Mouse (Mus musculus) left cerebral cortex, postnatal 10 days (tissue): ENCODE measurements around the gene Iqsec2. TPM values are rescaled to one million over a fixed set of nuclear protein-coding genes. Genes with fewer than 3 reads are reported as not detected.

Experiments
- DNase-seq, 2 experiments: peaks; one replicate each; pipeline ENCODE4 v3.0.0; 2021 to 2022; ENCODE audit warnings: low spot score in 2 of 2, mixed read lengths in 1 of 2; ENCODE audit errors: extremely low spot score in 1 of 2
- intact Hi-C: fragments of 180-260 bp; cut with DNase I; formaldehyde crosslinking; loops from one replicate; pipeline ENCODE4 v1.15.1; 2025
- total RNA-seq, 2 experiments: library from RNA; stranded (reverse); gene quantifications; 2 replicates each; pipeline ENCODE4 v1.2.3; 2021

Iqsec2 gene
- 100 to 1,000 TPM; 105 to 110 TPM for total RNA-seq

DNA sequence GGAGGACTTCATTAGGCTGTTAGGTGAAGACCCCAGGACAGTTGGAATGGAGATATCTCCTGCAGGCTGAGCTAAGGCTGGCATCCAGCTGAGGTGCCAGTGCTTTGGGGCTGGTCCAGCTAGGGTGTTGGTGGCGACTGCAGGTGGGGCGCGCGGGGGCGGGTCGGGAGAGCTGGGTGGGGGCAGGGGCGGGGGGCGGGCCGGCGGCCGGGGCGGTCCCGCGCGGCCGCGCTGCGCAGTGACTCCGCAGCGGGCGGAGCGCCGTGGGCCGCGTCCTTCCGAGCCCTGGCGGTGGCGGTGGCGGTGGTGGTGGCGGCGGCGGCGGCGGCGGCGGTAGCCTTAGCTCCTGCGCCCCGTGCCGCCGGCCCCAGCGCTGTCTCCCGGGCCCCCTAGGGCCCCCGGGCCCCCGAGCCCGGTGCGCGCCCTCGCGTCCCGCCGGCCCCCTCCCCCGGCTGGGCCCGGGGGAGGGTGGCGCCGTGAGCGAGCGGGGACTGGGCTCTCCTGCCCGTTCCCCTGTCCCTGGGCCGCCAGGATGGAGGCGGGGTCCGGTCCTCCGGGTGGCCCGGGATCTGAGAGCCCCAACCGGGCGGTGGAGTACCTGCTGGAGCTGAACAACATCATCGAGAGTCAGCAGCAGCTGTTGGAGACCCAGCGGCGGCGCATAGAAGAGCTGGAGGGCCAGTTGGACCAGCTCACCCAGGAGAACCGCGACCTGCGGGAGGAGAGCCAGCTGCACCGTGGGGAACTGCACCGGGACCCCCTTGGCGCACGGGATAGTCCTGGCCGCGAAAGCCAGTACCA lies at the start of gene Iqsec2:
Iqsec2 (plus strand) TSS at position 328 of the 801 bp plus-strand sequence.
- DNase-seq: peak in 1 of 2 experiments; percentile 49
- intact Hi-C loops: loop anchor here (10.0 kb wide), 1 partner anchor 199 kb away; no protein-coding TSS in a partner anchor

DNA sequence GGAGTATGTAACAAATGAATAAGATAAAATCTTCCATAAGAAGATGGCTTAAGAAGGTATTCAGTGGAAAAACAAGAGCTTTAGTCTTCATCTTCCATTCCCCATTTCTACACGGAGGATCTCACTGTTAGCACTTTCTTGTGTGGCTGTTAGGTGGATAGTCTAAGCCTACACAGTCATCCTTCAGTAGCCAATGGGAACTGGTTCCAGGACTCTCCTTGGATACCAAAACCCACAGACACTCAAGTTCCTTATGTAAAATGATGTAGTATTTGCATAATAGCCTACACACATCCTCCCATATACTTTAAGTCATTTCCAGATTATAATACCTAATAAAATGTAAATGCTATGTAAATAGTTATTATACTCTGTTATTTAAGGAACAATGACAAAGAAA lies 46.5 kb upstream of the Iqsec2 start:
- no peak for DNase-seq
- intact Hi-C loops: no loop called here

DNA sequence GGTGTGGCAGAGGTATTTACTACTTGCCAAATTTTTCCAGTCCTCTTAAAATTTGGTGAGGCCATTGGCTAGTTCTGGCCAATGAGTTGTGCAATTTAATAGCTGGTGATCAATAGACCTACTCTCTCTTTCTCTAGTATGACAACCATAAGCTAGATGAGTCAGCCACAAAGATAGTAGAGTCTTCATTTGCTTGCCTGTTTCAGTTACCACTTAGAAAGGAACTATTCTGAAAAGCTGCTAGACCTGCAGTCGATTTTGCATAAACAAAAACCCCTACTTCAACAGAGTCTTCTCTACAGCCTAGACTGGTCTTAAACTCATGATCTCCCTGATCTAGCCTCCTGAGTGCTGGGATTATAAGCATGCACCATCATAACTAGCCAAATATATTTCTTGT lies 22.4 kb upstream of the Iqsec2 start:
- DNase-seq: no peak
- intact Hi-C loops: no loop called here

DNA sequence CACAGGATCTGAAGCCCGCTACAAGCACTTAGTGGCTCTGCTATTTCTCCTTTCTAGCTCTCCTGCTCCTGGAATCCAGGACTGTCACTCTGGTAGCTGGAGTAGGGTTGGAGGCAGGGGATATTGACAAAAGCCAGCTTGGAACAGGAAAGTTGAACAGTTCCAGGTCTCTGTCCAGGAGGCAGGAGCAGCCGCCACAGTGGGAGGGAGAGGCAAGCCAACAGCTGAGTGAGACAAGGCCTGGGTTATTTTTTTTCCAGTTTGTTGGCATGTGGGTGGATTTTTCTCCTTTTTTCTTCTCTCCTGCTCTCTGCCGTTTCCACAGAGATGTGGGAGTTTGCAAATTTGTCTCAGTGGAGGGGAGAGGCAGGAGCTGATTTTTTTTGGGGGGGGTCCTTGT lies 13.3 kb upstream of the Iqsec2 start:
- intact Hi-C loops: no loop called here

DNA sequence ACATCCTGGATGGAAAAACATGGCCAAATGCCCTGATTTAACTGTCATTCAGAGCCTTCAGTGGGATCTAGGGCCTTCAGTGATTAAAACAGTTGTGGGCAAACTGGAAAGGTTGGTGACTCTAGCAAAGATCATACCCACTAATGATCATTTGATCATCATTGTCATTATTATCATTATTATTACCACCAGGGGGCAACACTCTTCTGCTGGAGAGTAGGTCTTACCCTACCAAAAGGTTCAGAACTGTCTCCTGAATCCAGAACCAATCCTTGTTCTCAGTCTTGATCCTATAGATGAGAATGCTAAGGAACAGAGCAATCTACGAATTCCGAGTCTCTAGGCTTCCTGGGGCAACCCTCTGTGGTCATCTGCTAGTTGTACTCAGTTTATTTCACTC lies 12.0 kb upstream of the Iqsec2 start:
- DNase-seq: no peak

More for the DNA sequence above, 13.3 kb upstream of the Iqsec2 start:
- DNase-seq: peak in 1 of 2 experiments; percentile 35

DNA sequence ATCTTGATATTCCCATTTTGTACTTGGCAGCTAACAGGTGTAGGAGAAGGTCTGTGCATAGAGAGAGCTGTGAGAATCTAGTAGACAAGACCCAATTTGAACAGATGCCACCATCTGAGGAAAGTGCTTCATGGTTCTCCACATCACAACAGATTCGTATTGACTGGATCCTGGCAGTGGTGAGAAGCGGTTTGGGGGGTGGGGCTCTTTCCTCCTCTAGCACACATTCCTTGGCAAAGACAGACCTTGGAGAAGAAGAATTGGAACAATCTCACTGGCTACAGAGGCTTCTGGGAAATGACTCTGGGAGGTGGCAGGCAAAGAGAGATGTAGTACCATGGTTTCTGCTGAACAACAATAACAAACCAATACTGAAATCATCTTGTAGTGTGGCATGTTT lies 8.9 kb upstream of the Iqsec2 start:
- peak in 1 of 2 experiments; percentile 14 for DNase-seq
- intact Hi-C loops: no loop called here

More for the DNA sequence above, 12.0 kb upstream of the Iqsec2 start:
- intact Hi-C loops: no loop called here

DNA sequence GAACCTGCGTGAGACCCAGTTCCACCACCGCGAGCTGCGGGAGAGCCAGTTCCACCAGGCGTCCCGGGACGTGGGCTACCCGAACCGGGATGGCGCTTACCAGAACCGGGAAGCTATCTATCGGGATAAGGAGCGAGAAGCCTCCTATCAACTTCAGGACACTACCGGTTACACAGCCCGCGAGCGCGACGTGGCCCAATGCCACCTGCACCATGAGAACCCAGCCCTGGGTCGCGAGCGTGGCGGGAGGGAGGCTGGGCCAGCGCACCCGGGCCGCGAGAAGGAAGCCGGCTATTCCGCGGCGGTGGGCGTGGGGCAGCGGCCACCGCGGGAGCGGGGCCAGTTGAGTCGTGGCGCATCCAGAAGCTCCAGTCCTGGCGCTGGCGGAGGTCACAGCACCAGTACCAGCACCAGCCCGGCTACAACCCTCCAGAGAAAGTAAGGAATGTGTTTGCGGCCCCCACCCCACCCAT lies 710 bp downstream of the Iqsec2 start:
- intact Hi-C loops: loop anchor here (5.0 to 10.0 kb wide), 3 partner anchors 97 to 200 kb away; partner anchors contain the start of genes Ribc1 and Smc1a
- DNase-seq: peak in 1 of 2 experiments; percentile 41

DNA sequence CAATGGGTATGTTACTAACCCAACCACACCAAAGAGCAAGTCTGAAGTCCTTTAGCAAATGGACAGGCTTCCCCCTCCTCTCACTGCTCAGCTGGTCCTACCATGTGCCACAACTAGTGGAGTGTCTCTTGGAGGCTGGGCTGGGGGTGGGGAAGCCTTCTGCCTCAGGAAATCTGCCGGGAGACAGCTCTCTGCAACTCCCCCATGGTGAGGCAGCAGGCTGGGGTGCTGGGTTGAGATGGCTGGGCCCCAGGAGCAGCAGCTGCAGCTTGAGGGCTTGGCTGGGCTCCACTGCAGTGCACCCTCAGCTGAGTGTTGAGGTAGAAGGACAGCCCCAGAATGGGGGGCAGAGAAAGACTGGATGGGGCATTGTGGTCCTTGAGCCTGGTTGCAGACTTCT lies 2.1 kb downstream of the Iqsec2 start:
- DNase-seq: peak in 1 of 2 experiments; percentile 66

DNA sequence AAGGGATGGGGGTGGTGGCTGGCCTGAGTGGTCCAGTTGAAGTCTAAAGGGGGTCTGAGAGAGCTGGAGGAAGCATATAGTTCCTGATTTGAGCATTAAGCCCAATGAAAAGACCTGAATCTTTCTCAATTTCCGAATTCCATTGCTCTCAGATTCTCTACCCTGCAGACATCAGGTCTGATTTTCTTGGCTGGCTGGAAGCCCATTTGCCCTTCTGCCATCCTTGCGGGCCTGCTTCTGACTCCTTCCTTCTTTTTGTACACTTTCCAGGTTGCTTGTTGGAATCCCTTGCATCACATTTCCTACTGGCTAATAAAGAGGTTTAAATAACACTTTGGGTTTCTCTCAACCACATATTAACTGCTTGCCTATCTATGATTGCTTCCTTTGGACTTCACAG lies 2.6 kb downstream of the Iqsec2 start:
- intact Hi-C loops: loop anchor here (5.0 to 10.0 kb wide), 3 partner anchors 99 to 202 kb away; partner anchors contain the start of genes Ribc1 and Smc1a

More for the DNA sequence above, 2.1 kb downstream of the Iqsec2 start:
- intact Hi-C loops: loop anchor here (5.0 to 10.0 kb wide), 3 partner anchors 99 to 201 kb away; partner anchors contain the start of genes Ribc1 and Smc1a

DNA sequence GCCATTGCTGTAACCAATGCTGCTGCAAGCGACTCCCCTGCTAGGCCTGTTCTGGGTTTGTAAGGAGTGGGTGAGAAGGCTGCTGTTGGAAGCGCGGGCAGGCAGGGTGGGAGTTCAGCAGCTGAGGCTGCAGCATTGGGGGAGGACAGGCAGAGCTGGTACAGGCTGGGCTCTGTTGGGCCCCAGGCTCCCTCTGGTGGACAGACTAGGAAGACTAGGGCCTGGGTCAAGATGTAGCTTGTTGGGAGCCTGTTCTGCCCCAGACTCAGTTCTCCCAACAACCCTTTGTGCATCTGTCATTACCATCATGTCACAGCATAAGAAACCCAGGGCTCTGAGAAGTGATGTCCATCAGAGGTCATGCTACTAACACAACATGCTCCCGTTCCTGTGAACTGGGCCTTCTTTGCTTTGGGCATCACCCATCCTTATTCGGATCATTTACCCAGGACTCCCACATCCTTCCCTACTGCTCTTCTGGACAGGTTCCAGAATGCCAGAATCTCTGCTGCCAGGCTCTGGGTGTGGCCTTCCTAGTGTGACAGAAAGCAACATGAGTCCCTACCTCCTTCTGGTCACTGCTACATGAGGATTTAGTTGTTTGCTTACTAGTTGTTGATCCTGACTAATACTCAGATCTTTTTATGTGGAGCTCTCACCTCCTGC lies 3.5 kb downstream of the Iqsec2 start:
- DNase-seq: peak; percentile 61 to 77
- intact Hi-C loops: loop anchor here (5.0 to 10.0 kb wide), 3 partner anchors 100 to 203 kb away; partner anchors contain the start of genes Ribc1 and Smc1a

More for the DNA sequence above, 2.6 kb downstream of the Iqsec2 start:
- DNase-seq: peak in 1 of 2 experiments; percentile 26

DNA sequence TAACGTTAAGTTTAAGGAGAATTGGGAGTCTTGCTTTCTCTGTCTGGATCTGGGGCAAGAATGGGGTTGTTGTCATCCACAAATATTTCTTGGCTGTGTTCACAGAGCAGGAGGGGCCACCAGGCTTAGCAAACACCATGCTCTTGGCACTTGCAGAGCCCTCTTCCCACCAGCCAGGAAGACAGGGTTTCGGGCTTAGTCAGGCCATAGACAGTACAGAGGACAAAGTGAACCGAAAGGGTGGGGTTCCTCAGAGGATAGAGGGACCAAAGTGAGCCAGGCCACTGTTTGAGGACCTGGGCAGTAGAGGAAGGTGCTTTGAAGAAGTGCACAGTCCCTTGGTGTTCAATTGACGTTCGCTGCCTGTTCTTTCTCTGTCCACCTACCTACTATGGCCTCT lies 4.6 kb downstream of the Iqsec2 start:
- intact Hi-C loops: loop anchor here (5.0 to 10.0 kb wide), 3 partner anchors 101 to 204 kb away; partner anchors contain the start of genes Ribc1 and Smc1a
- no peak for DNase-seq

DNA sequence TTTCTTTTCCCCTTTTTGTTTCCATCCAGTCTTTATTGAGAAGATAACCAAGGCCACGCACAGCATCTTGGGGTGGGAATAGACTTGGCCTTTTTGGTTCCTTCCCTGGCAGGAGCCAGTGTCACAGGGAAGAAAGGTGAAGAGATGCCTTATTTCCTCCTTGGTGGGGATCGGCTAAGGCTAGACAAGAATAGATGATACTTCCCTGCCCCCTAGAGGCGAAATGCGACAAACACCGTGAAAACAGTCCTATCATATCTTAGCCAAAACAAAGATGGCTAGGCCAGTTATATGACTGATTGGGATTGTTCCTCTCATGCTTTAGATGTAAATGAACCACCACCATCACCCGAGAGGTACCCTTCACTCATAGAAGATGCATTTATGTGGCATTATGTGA lies 7.6 kb downstream of the Iqsec2 start:
- peak in 1 of 2 experiments; percentile 37 for DNase-seq
- intact Hi-C loops: no loop called here

DNA sequence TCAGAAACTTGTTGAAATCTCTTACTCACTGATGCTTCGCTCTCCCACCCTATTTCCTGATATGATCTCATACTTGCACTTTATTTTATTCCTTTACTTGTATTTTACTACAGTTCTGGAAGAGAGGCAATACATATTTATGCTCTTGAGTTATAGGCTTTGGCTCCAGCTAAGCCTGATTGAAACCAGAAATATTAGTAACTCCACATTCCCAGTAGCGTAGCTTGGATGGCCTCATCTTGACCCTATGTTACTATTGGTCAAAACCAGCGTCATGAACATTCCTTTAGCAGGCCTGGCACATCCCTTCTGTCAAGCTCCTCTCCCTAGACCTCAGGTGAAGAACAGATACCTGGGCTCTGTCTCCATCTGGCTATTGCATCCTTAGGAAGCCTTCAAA lies 14.2 kb downstream of the Iqsec2 start:
- DNase-seq: no peak
- intact Hi-C loops: no loop called here

DNA sequence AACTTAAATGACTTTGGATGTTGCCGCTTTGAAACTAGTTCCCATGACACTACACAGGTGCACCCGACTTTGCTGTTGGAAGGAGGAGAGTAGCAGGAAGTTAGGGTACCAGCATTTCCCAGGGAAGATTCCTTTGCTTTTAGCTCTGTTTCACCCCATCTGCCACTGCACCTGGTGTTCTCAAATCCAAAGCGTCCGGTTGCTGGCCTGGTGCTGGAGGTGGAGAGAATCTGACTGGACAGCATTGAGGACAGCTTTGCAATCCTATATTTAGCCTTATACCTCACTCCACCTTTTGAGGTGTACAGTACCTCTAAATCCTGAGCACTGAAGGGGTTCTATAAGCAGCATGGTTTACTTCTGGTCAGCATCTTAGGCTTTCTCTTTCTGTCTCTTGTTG lies 17.3 kb downstream of the Iqsec2 start:
- intact Hi-C loops: no loop called here
- no peak for DNase-seq

DNA sequence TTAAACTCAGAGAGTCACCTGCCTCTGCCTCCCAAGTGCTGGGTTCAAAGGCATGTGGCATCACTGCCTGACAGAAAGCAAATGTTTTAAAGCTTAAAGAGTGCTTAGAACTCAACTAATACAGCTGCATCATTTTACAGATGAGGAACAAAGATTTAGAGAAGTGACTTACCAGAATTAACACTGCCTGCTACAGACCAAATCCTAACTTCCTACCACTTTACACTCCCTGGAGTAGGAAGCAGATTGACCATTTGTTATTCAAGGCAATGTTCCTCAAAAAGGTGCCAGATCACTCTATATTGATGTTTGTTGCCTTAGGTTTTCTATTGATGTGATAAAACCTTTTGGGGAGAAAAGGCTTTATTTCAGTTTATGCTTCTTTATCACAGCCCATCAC lies 20.0 kb downstream of the Iqsec2 start:
- intact Hi-C loops: no loop called here
- DNase-seq: no peak

DNA sequence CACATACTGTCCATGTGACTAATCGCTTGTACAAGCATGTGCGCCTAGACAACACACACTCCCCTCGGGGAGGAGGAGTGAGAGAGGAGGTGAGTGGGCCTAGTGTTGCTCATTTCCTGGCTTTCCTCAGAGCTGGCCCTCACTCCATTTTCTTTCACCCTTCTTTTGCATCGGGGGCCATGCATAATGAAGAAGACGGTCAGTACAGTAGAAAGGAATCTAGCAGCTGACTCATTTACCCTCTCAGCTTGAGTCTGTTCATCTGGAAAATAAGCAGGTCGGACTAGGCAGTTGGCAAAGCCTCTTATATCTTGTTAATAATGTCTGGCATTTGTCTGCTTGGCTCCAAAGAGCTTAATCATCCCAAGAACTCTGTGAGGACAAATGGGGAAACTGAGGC lies 22.1 kb downstream of the Iqsec2 start:
- intact Hi-C loops: no loop called here
- no peak for DNase-seq

DNA sequence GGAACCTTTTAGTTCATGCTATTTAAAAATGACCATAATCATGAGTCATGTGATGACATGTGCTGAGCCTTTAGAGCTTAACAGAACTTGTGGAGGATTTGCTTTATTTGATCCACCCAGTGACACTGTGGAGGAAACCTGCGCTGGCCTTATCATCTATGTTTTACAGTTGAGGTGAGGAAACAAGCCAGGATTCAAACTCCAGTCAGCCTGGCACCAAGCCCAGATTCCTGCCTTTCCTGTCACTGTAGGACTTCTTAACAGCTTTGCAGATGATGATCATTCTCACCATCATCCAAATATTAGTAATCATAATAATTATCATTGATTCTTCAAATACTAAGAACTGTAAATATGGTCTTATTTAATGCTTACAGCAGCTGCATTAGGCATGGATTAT lies 24.5 kb downstream of the Iqsec2 start:
- intact Hi-C loops: no loop called here

DNA sequence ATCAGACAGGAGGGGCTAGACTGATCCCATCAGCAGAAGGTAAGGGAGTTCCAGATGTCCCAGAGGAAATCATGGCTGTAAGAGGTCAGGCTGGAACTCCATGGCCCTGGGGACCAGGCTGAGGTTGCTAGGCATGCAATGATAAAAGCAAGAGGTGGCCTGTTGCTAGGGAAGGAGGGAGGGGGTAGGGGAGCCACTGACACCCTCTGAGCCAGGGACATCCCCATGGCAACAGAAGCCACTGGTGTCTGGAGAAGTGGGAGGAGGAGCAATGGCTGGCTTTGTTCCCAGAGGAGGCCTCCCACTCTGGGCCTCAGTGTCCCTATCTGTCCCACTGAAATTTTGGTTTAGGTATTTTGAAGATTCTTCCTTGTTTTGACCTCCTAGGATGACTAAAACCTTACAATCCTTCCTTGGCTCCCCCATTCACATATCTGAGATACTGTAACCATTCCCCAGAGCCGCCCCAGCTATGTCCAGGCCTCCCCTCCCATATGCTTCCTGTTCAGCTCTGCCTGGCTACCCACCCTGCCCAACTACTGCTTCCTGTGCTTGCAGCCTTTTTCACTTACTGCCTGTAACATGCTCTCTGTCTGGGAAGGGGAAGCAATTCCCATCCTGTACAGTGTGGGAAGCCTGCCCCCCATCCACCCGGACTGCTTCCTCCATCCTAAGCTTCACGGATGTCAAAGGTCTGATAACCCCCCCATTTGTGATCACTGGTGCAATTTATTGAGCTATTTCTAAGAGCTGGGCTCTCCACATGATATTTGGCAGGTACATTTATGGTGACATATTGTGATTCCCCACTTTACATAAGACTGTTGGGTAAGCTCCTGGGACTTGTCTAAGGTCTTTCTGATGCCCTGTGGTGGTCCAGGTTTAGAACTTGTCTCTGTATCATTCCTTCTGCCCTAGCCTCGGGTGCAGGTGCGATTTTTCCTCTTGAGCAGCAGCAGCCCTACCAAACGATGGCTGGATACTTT lies 27.3 kb downstream of the Iqsec2 start:
- intact Hi-C loops: no loop called here
- DNase-seq: peak in 1 of 2 experiments; percentile 47

More for the DNA sequence above, 24.5 kb downstream of the Iqsec2 start:
- DNase-seq: peak in 1 of 2 experiments; percentile 36
